8 mouse cellular contexts compared by ENCODE assay signal in genomic region chr19:5849843-5850527, GRCm38 (mm10). TPM values are rescaled to one million over a fixed set of nuclear protein-coding genes. Genes with fewer than 3 reads are reported as not detected.
DNase-seq lines count a peak whose midpoint lies in the region; ATAC-seq lines count a peak whose summit lies in the region.

No protein-coding gene starts in this region.

- no peak overlapping the region; the same call in 1 of the 2 replicates for H3K9ac ChIP-seq in intestine, embryonic 15.5 days

- no peaks in the 10 kb centered on the region for H3K27me3 ChIP-seq in intestine, embryonic 15.5 days (replicated peaks)

- H3K4me2 ChIP-seq in intestine, embryonic 15.5 days (replicated peaks) = peak overlapping the region; percentile 38

- 23% methylated on average over 11 of the region's 11 CpGs for WGBS in intestine, embryonic 15.5 days

- peaks cover 5% of the 10 kb centered on the region; the same call in 1 of the 2 replicates for H3K36me3 ChIP-seq in intestine, embryonic 15.5 days

- H3K9me3 ChIP-seq in intestine, embryonic 15.5 days = no peaks in the 10 kb centered on the region

- peak overlapping the region; percentile 83 for H3K27ac ChIP-seq in intestine, embryonic 15.5 days

- peaks cover 60% of the 10 kb centered on the region for H3K4me1 ChIP-seq in intestine, embryonic 15.5 days (replicated peaks)

- DNase-seq in adrenal gland, adult 18-20 months (ENCODE audit: low spot score in 2 of 2) = peak; percentile 94 to 96
- peak; percentile 91 for DNase-seq in embryo, embryonic 11 days
- DNase-seq in gastrocnemius, postnatal 25 days = peak; percentile 94
- peak; percentile 95 for DNase-seq in left cerebral cortex, postnatal 25 days (ENCODE audit: low spot score in 2 of 2)
- DNase-seq in mesoderm, embryonic 11.5 days (ENCODE audit: low read depth, low spot score) = peak; percentile 93
- peak; percentile 90 for DNase-seq in right cerebral cortex, postnatal 25 days
- DNase-seq in urinary bladder, postnatal 4 days (ENCODE audit: low spot score in 2 of 2) = peak; percentile 88 to 94

- H3K4me3 ChIP-seq in intestine, embryonic 15.5 days (replicated peaks) = no peak overlapping the region

- intact Hi-C loops in left cerebral cortex, postnatal 25 days (cut with DNase I) = loop anchor here (1.0 kb wide), 2 partner anchors 57 to 63 kb away; no protein-coding TSS in a partner anchor

- peak; percentile 20 for ATAC-seq in intestine, embryonic 15.5 days

RNA-seq across cellular contexts. Expression of gene Frmd8, which starts 25.1 kb away (rescaled TPM):
- total RNA-seq in adrenal gland, adult 18-20 months (2021) = 10 to 100 TPM; 21.1 to 42.8 TPM
- total RNA-seq in gastrocnemius, postnatal 25 days (2021) = 1 to 10 TPM; 3.7 to 6.4 TPM
- 26.9 and 28.0 TPM in 2 replicates for polyA plus RNA-seq in intestine, embryonic 15.5 days (2015; fragmentation: Nextera tagmentation; extraction: Ambion mirVana)
- total RNA-seq in left cerebral cortex, postnatal 25 days (2021) = 10 to 100 TPM in 1 of 2 experiments, 1 to 10 TPM in 1; 9.5 to 14.6 TPM

RNA-seq across cellular contexts. Expression of gene Slc25a45, which starts 27.6 kb away (rescaled TPM):
- total RNA-seq in adrenal gland, adult 18-20 months (2021) = 10 to 100 TPM in 1 of 2 experiments, 1 to 10 TPM in 1; 4.9 to 19.0 TPM
- total RNA-seq in gastrocnemius, postnatal 25 days (2021) = 1 to 10 TPM in 1 of 2 experiments, under 1 TPM in 1; 0.59 to 1.3 TPM
- polyA plus RNA-seq in intestine, embryonic 15.5 days (2015; fragmentation: Nextera tagmentation; extraction: Ambion mirVana) = 3.5 and 4.2 TPM in 2 replicates
- total RNA-seq in left cerebral cortex, postnatal 25 days (2021) = 1 to 10 TPM; 2.5 to 3.0 TPM

RNA-seq across cellular contexts. Expression of gene Tigd3, which starts 44.0 kb away (rescaled TPM):
- 1 to 10 TPM in 1 of 2 experiments, under 1 TPM in 1; 0.90 to 1.1 TPM for total RNA-seq in adrenal gland, adult 18-20 months (2021)
- under 1 TPM; 0.15 to 0.35 TPM for total RNA-seq in gastrocnemius, postnatal 25 days (2021)
- 1.9 and 2.7 TPM in 2 replicates for polyA plus RNA-seq in intestine, embryonic 15.5 days (2015; fragmentation: Nextera tagmentation; extraction: Ambion mirVana)
- 1 to 10 TPM; 4.5 to 5.5 TPM for total RNA-seq in left cerebral cortex, postnatal 25 days (2021)
